Mouse (Mus musculus) layer of hippocampus, adult 18-20 months (tissue): ENCODE data around the gene Pou3f1. TPM values are rescaled to one million over a fixed set of nuclear protein-coding genes. Genes with fewer than 3 reads are reported as not detected.
"Not testable (repeated sequence)": the region's sequence is repeated elsewhere in the genome, so short reads cannot be mapped to it uniquely, and the experiment has no call there.

Experiments
- DNase-seq, 2 experiments: peaks; one replicate each; pipeline ENCODE4 v3.0.0; 2022; ENCODE audit warnings: low spot score in 2 of 2
- total RNA-seq, 2 experiments: library from RNA; stranded (reverse); gene quantifications; 2 replicates each; pipeline ENCODE4 v1.2.3; 2021

The Pou3f1 gene
- total RNA-seq, 2 experiments from 2014 or later = 49.2 to 54.0 TPM

DNA sequence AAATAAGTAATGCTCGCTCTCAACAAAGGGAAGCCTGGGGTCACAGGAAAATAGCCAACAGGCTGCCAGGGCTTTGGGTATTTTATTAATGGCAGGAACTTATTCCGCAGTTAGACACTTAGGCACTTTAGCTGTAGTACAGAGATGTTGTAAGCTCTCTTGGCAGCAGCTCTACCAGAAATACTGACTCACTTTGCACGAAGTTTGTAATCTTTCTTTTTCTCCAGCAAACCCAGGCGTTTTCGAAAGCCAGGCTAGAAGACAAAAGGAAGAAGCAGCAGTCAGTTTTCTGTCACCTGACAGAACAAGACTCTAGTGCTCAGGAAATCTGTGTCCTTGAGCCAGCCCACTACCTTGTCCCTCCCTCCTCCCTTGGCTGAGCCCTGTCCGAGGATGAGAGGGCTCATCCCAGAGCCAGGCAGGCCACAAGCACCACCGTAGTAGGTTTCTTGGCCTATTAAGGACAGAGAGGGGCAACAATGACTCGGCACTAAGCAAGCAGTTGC, 29.3 kb downstream of the Pou3f1 start:
- no peak for DNase-seq

DNA sequence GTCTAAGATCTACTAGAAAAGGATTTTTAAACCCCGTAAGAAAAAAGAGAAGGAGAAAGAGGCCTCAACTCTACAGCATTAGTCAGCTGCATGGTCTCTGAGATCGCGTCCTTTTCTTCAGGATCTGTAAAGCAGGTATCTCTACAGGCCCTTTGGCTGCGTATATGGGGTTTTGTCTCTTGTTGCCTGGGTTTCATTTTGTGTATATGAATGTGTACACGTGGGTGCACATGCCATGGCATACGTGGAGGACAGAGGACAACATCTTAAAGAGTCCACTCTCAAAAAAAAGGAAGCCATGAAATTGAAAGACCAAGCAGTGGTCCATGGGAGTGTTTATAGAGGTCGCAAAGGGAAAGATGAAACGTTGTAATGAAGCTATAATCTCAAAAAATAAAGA, 34.8 kb downstream of the Pou3f1 start:
- DNase-seq = no peak

DNA sequence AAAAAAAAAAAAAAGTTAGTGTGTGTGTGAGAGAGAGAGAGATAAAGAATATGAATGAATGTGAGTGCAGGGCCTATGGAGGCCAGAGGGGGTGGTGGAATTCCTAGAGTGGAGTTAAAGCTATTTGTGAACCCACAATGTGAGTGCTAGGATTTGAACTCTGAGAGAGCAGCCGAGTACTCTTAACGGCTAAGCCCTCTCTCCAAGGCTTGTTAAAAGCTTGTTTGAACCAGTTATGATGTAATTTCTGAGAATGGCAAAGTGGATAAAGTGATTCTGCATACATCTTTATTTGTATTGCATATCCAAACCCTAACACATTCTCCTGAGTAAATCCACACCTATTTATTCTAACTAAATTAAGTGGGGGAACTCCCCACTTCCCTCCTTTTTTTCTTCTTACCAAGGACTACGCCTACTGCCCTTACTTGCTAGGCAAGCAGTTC, 35.8 kb downstream of the Pou3f1 start:
- DNase-seq = no peak

DNA sequence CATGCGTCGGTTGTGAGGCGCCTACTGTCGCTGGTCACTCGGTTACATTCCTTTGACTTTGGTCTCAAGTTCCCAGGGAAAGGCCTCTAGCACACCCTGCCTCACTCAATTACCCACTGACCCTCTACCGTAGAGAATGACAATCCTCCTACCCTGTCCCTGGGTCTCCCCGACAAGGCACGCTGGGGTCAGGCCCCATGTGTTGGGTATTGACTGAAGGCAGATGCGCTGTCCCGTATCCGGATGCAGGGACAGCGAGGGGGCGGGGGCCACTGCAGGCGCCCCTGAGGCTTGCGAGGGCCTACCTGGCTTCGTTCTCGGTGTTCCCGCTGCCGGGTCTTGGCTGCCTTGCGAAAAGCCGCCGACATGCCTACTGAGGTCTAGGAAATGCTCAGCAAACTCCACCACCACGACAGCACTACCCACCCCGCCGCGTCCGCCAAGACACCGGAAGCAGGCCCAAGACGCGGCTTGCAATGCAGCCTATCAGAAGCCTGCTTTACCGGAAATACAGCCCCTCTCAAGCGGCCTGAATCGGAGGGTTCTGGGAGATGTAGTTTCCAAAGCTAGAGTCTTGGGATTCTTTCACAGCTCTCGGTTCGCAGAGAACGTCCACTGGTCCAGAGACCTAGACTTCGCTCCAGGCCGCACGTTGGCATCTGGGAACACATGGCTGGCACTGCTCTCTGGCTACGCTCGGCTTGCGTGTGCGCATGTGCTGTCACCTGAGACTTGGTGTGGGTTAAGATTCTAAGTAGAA, 36.7 kb downstream of the Pou3f1 start, which contains the start of gene Utp11:
Utp11 (minus strand) TSS at position 466 of the 760 bp plus-strand sequence.
- DNase-seq = peak; percentile 84 to 90

DNA sequence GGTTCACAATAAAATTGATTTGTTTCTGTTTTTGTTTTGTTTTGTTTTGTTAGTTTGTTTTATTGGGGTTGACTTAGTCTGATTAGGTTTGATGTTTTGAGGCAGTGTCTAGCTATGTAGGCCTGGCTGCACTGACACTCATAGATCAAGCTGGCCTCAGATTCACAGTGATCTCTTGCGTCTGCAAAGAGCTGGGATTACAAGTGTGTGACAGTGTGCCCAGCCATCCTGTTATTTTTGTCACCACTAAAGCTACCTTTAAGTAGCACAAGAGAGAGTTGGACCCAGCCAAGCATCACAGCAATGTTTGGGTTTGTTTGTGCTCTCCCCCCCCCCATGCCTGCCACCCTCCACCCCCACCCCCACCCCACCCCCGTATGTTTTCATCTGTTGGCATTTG, 38.0 kb downstream of the Pou3f1 start:
- no peak for DNase-seq

DNA sequence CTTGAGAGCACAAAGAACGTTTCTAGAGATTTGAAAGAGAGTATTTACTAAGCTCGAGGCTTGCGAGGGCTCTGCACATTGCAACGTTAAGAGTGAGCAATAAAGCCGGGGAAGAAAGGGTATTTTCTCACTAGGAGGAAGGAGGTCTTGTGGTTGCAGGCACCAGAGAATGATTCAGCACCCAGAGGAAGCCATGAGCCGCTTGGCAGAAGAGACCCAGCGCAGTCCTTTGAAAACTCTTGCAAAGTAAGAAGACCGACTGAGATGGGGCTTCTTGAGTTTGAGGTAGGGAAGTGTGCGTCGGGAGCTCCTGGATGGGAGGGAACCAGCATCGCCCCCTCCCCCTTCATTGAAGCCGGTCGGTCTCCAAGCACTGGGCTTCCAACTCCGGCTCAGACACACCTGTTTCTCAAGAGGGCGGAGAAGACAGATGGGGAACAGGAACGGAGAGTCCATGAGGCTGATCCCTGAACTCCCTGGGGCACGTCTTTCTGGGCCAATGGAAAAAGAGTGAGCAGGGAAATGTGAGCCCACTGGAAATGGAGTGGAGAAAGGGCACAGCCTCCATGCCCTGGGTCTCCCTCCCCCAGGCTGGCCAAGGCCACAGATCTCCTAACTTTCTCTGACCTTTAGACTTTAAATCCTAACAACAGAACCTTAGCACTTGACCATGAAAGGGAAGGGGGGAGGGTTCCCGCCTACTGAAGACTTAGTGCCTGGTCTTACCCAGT, 39.3 kb downstream of the Pou3f1 start:
- no peak for DNase-seq

DNA sequence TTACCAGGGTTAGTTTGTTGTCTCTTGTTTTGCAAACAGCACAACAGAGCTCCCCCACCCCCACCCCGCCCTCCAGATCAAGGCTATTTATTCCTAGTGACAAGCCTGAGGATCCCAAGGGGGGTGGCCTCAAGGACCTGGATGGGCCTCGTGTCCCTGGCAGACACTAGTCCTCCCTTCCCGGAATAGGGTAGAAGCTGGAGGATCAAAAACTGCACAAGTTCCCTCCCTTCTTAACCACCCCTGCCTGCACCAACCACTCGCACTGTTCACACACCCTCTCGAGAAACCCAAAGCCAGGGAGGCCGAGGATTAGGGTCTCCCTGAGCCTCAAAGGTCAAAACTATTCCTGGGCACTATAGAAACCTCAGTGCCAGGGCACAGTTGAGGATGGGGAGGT, 43.2 kb downstream of the Pou3f1 start:
- no peak for DNase-seq

DNA sequence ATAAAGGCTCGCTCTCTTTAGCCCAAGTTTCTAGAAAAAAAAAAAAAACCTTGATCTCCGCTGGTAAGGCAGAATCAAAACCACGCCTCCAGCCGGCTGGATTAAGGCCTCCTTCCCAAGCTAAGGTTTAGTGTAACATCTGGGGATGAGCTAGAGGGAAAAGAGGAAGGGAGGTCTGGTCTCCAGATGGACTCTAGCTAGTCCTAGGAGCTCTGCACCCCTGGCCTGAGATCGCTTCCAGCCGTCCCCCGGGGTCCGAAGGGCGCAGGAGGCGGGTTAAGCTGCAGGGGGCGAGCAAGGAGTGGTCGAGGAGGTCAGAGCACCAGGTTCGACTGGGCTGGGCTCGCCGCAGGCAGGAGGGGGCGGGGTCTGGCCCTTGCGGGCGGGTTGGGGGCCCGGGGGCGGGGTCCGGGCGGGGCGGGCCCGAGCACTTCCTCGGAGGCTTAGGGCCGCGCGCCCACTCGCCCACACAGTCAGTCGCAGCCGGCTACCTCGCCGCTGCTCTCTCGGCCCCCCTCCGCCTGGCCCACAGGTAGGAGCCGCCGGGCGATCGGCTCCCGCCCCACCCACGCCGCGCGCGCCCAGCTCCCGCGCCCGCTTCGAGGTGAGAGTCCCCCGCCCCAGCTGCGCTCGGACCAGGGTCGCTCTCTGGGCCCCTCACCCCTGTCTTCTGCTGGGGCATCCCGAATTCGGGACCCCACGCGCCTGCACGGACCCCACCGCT, 43.8 kb downstream of the Pou3f1 start, which contains the start of gene Fhl3:
Fhl3 (plus strand) TSS at position 454 of the 724 bp plus-strand sequence.
- DNase-seq = no peak

DNA sequence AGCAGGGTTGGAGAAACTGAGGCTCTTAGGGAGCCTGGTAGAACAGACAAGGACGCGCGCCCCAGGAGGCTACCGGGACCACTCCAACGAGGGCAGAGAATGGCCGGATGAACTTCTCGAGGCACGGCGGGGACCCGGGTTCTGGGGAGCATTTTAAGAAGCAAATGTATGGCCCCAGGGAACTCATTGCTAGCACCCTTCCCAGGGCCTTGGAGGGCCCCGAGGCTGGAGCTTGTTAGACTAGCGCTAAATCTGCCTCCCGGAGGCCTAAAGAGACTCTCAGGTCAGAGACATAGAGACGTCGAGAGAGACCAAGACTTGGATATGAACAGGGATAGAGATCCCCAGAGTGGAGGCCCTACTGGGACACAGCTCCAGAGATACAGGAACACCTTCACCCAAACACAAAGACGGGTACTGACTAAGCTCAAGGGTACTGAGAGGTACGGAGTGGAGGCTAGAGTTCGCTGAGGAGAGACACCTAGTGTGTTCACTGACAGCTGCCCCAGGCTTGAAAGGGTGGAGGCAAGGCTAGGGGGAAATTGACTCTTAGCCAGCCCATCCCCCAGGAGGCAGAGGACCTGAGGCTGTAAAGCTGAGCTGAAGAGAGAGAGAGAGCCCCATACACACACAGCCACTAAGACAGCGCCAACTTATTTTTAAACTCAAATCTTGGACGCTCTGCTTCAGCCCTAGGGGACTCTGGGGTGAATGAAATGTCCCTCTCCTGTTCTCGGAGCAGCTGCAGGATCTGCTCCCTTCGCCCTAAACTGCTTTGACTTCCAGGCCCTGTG, 44.6 kb downstream of the Pou3f1 start:
- no peak for DNase-seq

DNA sequence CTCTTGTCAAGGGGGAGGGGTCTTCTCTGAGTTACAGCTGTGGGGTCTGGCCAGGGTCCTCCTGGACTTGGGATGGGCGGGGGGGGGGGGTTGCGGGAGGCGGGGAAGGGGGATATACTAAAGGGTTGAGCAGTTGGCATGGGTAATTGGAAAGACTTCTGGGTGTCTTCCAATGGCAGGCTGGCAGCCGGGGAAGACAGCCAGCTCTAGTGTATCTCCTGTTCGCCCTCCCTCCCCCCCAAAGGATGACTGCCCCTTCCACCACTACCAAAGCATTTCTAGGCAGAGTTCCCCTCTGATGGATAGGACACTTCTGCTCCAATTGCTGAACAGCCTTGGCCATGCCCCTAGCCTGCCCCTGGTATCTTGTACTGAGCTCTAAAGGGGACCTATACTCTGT, 45.3 kb downstream of the Pou3f1 start:
- no peak for DNase-seq

DNA sequence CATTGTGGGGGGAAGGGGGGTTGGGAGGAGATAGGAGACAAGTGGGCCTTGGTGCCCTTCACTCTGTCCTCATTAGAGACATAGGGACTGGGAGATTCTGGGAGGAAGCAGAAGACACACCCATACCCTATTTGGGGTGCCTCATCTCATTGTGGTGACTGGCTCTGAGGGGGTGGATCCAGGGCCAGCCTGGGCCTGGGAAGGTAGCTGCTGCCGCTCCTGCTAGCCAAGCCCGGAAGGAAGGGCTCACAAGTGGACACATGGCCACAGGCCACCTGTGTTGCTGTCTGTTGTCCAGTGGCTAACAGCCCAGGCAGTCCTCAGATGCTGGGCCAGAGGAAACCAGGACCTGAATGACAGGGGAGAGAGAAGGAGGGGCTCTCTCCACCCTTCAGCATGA, 46.8 kb downstream of the Pou3f1 start:
- DNase-seq = no peak

DNA sequence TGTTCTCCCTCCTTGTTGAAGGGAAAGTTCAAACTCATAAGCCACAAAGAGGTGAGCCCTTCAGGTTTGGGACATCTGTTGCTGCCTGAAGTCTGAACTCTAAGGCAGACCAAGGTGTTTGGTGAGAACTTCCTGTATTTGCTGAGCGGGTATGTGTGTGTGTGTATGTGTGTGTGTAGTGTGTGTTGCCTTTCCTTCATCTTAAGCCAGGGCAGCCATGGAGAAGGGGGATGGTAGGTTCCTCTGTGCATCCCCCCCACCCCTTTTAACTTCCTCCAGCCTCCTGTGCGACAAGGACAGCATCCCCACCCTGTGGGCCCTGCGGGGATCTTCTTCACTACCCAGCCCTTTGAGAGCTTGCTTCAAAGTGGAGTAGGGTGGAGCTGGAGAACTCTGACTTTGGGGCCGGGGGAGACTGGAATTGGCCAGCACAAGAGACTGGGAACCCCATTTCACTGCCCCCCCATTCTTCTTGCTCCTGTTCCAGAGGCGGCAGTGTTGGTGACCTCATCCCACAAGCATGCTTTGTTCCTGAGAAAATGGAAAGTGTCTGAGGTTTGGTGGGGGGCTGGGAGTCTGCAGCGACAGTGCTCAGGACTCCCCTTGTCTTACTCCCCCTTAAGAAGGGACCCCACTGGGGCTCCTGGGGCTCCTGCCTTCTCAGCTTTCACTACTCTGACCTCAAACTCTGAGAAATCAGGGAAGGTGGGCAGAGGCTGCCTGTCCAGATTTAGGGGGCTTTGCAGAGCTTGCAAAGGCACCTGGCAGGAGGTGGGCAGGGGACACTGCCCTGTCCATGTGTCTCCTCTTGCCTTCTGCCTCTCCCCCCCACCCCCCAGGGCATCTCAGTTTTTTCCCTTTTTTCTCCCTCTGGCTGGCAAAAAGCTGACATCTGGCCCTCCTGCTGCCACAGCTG, 47.5 kb downstream of the Pou3f1 start:
- DNase-seq = no peak

DNA sequence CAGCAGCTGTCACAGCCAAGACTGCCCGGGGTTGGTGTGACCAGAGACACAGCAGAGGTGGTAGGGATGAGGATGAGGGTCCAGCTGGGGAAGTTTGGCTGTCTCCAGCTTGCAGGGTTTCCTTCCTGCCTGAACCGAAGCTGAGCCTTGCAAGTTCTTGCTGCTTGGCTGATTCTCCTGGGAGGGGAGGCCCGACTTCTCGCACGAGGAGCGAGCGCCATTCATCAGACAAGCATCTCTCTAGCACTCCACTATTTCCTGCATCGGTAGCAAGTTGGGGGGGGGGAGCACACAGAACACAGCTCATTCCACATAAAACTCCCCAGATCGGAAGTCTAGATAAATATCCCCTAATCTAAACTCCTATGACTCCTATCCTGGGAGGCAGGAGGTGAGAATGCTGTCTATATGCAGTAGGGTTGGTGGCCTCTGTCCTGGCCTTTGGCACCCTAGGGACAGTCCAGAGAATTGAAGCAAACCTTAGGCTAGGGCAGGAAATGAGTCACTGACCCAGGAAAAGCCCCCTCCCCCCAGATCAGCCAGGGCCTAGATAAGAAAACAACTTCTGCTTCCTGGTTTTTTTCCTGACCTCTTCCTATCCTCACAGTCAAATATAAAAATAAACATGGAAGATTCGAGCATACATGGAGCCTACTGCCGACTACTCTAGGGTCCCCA, 48.3 kb downstream of the Pou3f1 start:
- DNase-seq = no peak

DNA sequence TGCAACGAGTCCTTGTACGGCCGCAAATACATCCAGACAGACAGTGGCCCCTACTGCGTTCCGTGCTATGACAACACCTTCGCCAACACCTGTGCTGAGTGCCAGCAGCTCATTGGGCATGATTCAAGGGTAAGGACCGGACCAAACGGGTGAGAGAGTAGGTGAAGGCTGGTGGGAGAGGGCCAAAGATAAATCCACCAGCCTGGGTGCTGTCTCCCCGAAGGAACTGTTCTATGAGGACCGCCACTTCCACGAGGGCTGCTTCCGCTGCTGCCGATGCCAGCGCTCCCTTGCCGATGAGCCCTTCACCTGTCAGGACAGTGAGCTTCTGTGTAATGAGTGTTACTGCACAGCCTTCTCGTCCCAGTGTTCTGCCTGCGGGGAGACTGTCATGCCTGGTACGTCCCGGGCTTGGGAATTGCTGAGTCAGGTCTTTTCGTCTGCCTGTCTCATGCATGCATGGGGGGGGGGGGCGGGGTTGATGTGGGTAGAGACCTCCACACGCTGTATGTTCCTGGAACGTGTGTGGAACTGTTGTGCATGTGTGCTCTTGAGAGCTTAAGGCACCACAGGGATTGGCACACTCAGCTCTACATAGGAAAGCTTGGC, 49.2 kb downstream of the Pou3f1 start:
- DNase-seq = no peak

DNA sequence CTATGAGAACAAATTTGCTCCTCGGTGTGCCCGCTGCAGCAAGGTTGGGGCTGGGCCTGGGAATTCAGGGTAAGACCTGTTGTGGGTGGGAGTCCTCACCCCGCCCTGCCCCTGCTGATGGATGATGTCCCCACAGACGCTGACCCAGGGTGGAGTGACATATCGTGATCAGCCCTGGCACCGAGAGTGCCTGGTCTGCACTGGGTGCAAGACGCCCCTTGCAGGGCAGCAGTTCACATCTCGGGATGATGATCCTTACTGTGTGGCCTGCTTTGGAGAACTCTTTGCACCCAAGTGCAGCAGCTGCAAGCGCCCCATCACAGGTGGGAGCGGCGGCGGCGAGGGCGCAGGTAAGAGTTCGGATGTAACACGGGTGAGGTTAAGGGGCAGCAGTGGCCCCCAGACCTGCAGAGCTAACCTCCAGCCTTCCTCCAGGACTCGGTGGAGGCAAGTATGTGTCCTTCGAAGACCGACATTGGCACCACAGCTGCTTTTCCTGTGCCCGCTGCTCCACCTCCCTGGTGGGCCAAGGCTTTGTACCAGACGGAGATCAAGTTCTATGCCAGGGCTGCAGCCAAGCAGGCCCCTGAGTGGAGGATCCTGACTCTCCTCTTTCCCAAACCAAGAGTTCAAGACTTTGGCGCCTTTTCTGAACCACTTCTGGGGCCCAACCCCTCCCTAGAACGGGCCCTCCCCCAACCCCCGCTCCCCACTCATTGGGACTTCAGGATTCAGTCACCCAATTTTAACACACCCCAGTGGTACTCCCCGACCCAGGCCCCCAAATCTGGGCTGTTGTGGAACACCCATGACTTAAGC, 51.0 kb downstream of the Pou3f1 start:
- not testable (repeated sequence) for DNase-seq

DNA sequence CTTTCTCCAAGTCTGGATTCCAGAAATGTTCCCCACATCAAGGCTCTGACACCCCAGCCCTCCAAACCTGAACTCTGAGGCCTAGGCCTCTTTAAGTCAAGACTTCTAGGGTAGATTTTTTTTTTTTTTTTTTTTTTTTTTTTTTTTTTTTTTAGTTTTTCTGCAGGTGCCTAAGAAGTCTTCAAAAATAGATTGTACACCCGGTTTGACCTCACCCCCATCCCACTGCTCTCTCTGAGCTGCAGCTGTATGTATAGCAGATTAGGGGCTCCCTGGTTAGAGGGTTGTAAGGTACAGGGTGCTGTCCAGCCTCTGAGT, 51.6 kb downstream of the Pou3f1 start:
- DNase-seq = not testable (repeated sequence)

DNA sequence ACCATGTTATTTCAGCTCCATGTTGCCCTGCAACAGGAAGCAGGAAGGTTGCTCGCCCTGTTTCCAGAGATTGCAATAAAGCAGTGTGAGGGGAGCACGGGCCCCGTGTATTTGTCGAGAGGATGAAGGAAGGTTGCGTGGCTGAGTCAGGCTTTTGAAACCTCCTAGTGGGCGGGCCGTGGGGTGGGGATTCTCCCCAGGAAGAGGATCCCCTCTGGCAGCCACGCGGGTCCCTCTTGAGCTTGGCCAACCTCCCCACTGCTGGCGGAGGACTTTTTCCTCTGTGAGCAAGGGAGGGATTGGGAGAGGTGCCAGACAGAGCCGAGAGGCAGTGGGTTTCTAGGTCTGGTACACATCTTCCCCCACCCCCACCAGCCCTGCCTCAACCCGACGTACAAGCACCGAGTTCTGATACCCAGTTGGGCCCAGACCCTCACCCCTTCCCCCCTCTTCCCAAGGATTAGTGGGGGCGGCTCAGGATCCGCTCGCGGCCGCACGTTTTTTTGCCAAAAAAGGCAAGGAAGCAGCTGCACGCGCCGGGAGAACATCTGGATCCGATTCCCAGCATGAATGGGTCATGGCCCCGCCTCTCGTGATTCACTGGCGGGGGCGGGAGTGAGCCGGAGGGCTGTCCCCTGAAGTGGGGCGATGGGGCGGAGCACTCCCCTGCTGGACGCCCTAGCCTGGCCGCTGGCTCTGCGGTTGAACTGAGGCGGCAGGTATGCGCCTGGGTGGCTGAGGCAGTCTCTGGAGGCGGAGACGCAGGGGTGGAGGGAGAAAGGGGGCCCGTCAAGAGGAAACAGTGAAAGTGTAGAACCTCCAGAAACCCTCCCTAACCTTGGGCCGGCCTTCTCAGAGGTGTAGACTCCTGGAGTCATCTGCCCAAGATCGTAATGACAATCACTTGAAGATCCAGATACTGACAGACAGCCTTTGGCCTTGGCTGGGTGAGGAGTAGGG, 52.2 kb downstream of the Pou3f1 start:
- DNase-seq = peak; percentile 45 to 46
